Mouse (Mus musculus): Measurements from ENCODE around the gene Olfr1351.
"Not testable (repeated sequence)": the region's sequence is repeated elsewhere in the genome, so short reads cannot be mapped to it uniquely, and the experiment has no call there.

Gene Olfr1351

GRCm38 (mm10) chr10:79012172-79012571, at the start of gene Olfr1351:
Gene Olfr1351, plus strand, starts transcription at chr10:79012472.
- no peak for DNase-seq (ENCODE audit: low spot score)

- not testable (repeated sequence) for DNase-seq (ENCODE audit: low spot score)
These were observed 49.3 kb upstream of the Olfr1351 start, which contains the start of gene Olfr1353 for GRCm38 (mm10) chr10:78963009-78963408. Gene Olfr1353, plus strand, starts transcription at chr10:78963309.

GRCm38 (mm10) chr10:78980750-78981149, 31.5 kb upstream of the Olfr1351 start, which contains the start of gene Olfr1352:
Gene Olfr1352, plus strand, starts transcription at chr10:78981050.
- DNase-seq (ENCODE audit: low spot score): no peak

- DNase-seq (ENCODE audit: low spot score): no peak
These were observed 16.2 kb downstream of the Olfr1351 start, which contains the start of gene Olfr57 for GRCm38 (mm10) chr10:79028441-79028840. Gene Olfr57, plus strand, starts transcription at chr10:79028741.

- DNase-seq (ENCODE audit: low spot score): not testable (repeated sequence)
These were observed 30.2 kb downstream of the Olfr1351 start for GRCm38 (mm10) chr10:79042457-79042856.

- not testable (repeated sequence) for DNase-seq (ENCODE audit: low spot score)
These were observed 45.1 kb downstream of the Olfr1351 start for GRCm38 (mm10) chr10:79057370-79057769.
